Mouse (Mus musculus) lung, postnatal 0 days (tissue): ENCODE measurements around the gene Kif5a.

Experiments used
- CTCF ChIP-seq: IDR thresholded peaks from 2 replicates; pipeline ENCODE4 v1.5.1; 2016; ENCODE audit warnings: antibody characterized with exemption, mild to moderate bottlenecking
- EP300 ChIP-seq: IDR thresholded peaks from 2 replicates; pipeline ENCODE4 v1.6.1; 2016; ENCODE audit warnings: antibody characterized with exemption, mild to moderate bottlenecking, control low read depth

DNA sequence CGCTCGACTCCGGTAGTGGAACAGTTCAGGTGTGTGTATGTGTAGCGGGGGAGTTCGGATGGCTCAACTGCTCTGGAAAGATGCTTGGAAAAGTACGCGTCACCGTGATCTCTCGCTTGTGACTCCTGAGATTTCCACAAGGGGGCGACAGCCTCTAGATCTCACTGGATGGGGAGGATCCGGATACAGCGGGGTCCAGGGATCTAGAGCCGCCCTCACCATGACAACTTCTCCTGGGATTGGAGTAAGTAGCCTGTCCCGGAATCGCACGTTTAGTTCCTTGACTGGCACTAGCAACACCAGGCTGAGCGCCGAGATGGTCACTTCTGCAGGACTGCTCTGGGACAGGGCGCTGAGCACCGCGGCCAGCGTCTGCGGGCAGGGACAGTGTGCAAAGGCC, 85.4 kb downstream of the Kif5a start:
- peak; percentile 90 for TF ChIP-seq CTCF
- no peak for TF ChIP-seq EP300
